ENCODE assay signal across 25 mouse cellular contexts in the genomic region with DNA sequence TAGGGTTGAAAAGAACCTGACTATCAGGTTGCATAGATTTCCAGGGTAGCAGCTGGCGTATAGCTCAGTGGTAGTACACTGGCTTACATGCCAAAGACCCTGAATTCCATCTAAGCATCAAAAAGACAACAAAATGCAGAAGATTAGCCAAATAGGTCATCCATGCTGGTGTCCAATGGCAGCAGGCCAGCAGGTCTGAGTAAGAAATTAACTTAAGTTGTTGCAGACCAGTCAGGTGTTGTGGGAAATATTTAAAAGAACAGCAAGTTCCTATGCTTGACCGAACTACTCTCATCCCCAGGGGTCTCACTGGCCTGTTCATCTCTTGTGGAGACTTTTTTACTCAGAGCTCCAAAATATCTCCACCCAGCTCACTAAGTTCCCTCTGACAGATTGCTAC.
A peak's percentile ranks its signal among the peaks of the same experiment; 100 is the strongest.
DNase-seq lines count a peak whose midpoint lies in the region; ATAC-seq and TF ChIP-seq lines count a peak whose summit lies in the region.
"Had no signal": no experiment of that assay in that cellular context is flagged by ENCODE, and none has a peak within 500 bp of the region (broad histone marks: within the 10 kb centered on the region; RNA-seq: fewer than 3 reads in every experiment).

No protein-coding gene starts in this region.

- H3K4me2 ChIP-seq in kidney, embryonic 14.5 days (replicated peaks; ENCODE audit: low read depth, low read length) = no peak overlapping the region
- no peak overlapping the region for H3K4me2 ChIP-seq in kidney, embryonic 16.5 days (replicated peaks; ENCODE audit: low read depth, low read length)
- H3K4me2 ChIP-seq: forebrain, embryonic 13.5 days; intestine, embryonic 15.5 days; liver, embryonic 15.5 days; lung, embryonic 15.5 days; midbrain, embryonic 11.5 days; neural tube, embryonic 13.5 days had no signal

- TF ChIP-seq POLR2A in kidney, adult 2 months (IDR thresholded peaks at IDR 0.05; ENCODE audit: low read depth, low read length) = no peak

- H3K9ac ChIP-seq in kidney, embryonic 14.5 days (ENCODE audit: low read depth, low read length) = no peak overlapping the region
- H3K9ac ChIP-seq in kidney, embryonic 16.5 days (replicated peaks; ENCODE audit: low read length) = no peak overlapping the region
- H3K9ac ChIP-seq: forebrain, embryonic 13.5 days; intestine, embryonic 15.5 days; liver, embryonic 15.5 days; lung, embryonic 15.5 days; neural tube, embryonic 13.5 days had no signal

- H3K9me3 ChIP-seq in kidney, embryonic 14.5 days (ENCODE audit: control insufficient read depth, low read length) = no peaks in the 10 kb centered on the region
- no peaks in the 10 kb centered on the region; the same call in 1 of the 2 replicates for H3K9me3 ChIP-seq in kidney, embryonic 16.5 days (ENCODE audit: low read length)
- H3K9me3 ChIP-seq: forebrain, embryonic 13.5 days; intestine, embryonic 15.5 days; liver, embryonic 15.5 days; lung, embryonic 15.5 days; neural tube, embryonic 13.5 days had no signal

- TF ChIP-seq CTCF in kidney, adult 2 months (conservative IDR thresholded peaks at IDR 0.05; ENCODE audit: insufficient read depth, insufficient read length, low read depth, low read length) = no peak

- no peaks in the 10 kb centered on the region for H3K4me1 ChIP-seq in kidney, embryonic 14.5 days (ENCODE audit: control insufficient read depth, insufficient read depth, low read length)
- no peaks in the 10 kb centered on the region for H3K4me1 ChIP-seq in kidney, adult 2 months (ENCODE audit: control insufficient read depth, insufficient read depth, low read length)
- no peaks in the 10 kb centered on the region for H3K4me1 ChIP-seq in kidney, embryonic 16.5 days (ENCODE audit: insufficient read depth, low read length)
- H3K4me1 ChIP-seq: forebrain, embryonic 13.5 days; hindbrain, embryonic 10.5 days; intestine, embryonic 15.5 days; liver, embryonic 15.5 days; lung, embryonic 15.5 days; neural tube, embryonic 13.5 days had no signal

- DNase-seq in kidney, adult 11 months = peak; percentile 67
- peak; percentile 95 for DNase-seq in kidney, adult 2 months
- DNase-seq in kidney, postnatal 4 days = peak; percentile 25 to 38
- DNase-seq in T-cell, adult 2 months (ENCODE audit: low spot score) = no peak
- DNase-seq in urinary bladder, postnatal 4 days (ENCODE audit: low spot score in 2 of 2) = no peak
- DNase-seq: adrenal gland, postnatal 14 days; B cell, adult 2 months; cerebellum, adult 2 months; cerebellum, postnatal 36 days; heart, adult 2 months; heart, postnatal 14 days; liver; lung, postnatal 36 days; thymus, adult 2 months; thymus, postnatal 36 days had no signal

- no peak for ATAC-seq in kidney, embryonic 14.5 days (ENCODE audit: low FRiP score, low TSS enrichment)
- 0 out of 2 replicates have a peak, but pooled peaks have one; percentile 12 for ATAC-seq in kidney, embryonic 16.5 days (ENCODE audit: low FRiP score, low TSS enrichment)
- ATAC-seq: forebrain, embryonic 13.5 days; hindbrain, postnatal 0 days; intestine, embryonic 15.5 days had no signal

- H3K27ac ChIP-seq in kidney, embryonic 14.5 days (ENCODE audit: low read depth, low read length) = no peak overlapping the region
- H3K27ac ChIP-seq in kidney, adult 2 months (ENCODE audit: insufficient read depth, low read depth, low read length) = 0 out of 2 replicates have a peak overlapping the region, but pooled peaks have one; percentile 35
- H3K27ac ChIP-seq in kidney, embryonic 16.5 days (ENCODE audit: low read length) = no peak overlapping the region
- H3K27ac ChIP-seq: forebrain, embryonic 13.5 days; heart, adult 2 months; hindbrain, embryonic 10.5 days; hindbrain, postnatal 0 days; intestine, embryonic 15.5 days; liver, embryonic 15.5 days; lung, embryonic 15.5 days; neural tube, embryonic 13.5 days had no signal

- no peak overlapping the region for H3K4me3 ChIP-seq in kidney, embryonic 14.5 days (ENCODE audit: low read length)
- H3K4me3 ChIP-seq in kidney, adult 2 months (ENCODE audit: insufficient read depth, low read depth, low read length) = no peak overlapping the region
- H3K4me3 ChIP-seq in kidney, embryonic 16.5 days (ENCODE audit: low read length) = no peak overlapping the region
- H3K4me3 ChIP-seq: forebrain, embryonic 13.5 days; heart, adult 2 months; hindbrain, embryonic 10.5 days; intestine, embryonic 15.5 days; liver, embryonic 15.5 days; lung, embryonic 15.5 days; neural tube, embryonic 13.5 days had no signal

- no peaks in the 10 kb centered on the region for H3K27me3 ChIP-seq in kidney, embryonic 14.5 days (ENCODE audit: control insufficient read depth, insufficient read depth, low read length)
- H3K27me3 ChIP-seq in kidney, adult 2 months (replicated peaks; ENCODE audit: control insufficient read depth, insufficient read depth, low read length) = no peaks in the 10 kb centered on the region
- no peaks in the 10 kb centered on the region for H3K27me3 ChIP-seq in kidney, embryonic 16.5 days (ENCODE audit: insufficient read depth, low read length)
- H3K27me3 ChIP-seq: forebrain, embryonic 13.5 days; intestine, embryonic 15.5 days; liver, embryonic 15.5 days; lung, embryonic 15.5 days; neural tube, embryonic 13.5 days had no signal

- 84% methylated on average over 2 of the region's 2 CpGs for WGBS in kidney, embryonic 14.5 days
- WGBS in kidney, adult 2 months = 64% methylated on average over 2 of the region's 2 CpGs
- 83% methylated on average over 2 of the region's 2 CpGs for WGBS in kidney, embryonic 16.5 days

- no peaks in the 10 kb centered on the region for H3K36me3 ChIP-seq in kidney, embryonic 14.5 days (ENCODE audit: control insufficient read depth, insufficient read depth, low read length)
- H3K36me3 ChIP-seq in kidney, adult 2 months (ENCODE audit: control insufficient read depth, insufficient read depth, low read length) = no peaks in the 10 kb centered on the region
- H3K36me3 ChIP-seq in kidney, embryonic 16.5 days (ENCODE audit: insufficient read depth, low read length) = no peaks in the 10 kb centered on the region
- H3K36me3 ChIP-seq: hindbrain, embryonic 10.5 days; intestine, embryonic 15.5 days; liver, embryonic 15.5 days; lung, embryonic 15.5 days; neural tube, embryonic 13.5 days had no signal

Comparison
In these comparisons a context has a peak if more than half of its experiments do, and no peak if none do; other contexts are left out.
1. DNase-seq: peak in kidney, adult 11 months (single experiment), kidney, adult 2 months (single experiment) and kidney, postnatal 4 days (2 of 2); none in T-cell, adult 2 months (single experiment) and urinary bladder, postnatal 4 days (0 of 2).